Mouse (Mus musculus): Measurements from ENCODE around the gene Ube2k.
A peak's percentile ranks its signal among the peaks of the same experiment; 100 is the strongest.

Gene Ube2k

DNA sequence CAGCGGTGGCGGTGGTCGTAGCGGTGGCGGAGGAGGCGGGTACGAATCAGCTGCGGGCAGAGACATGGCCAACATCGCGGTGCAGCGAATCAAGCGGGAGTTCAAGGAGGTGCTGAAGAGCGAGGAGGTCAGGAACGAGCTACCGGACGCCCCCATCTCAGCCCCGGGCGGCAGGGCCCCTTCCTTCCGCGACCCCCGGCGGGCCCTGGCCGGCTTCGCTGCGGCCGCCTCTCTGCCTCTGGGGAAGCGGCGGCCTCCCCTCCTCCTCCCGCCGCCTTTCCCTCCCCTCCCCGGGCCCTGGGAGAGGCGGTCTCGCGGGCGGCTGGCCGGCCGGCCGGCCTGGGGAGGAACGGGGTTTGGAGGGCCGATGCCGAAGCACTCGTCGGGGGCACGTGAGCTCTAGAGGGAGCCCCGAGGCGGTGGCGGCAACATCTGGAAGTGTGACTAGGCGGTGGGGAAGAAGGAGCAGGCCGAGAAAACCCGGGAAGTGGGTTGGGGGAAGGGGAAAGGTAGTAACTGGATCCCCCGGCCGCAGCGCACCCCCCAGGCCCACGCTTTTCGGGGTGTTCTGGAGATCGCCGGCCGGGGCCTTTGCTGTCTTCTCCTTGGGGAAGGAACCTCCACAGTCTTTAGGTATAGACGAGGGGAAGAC, 513 bp downstream of the Ube2k start:
- DNase-seq (ENCODE audit: extremely low read depth, low read depth): peak; percentile 23

- DNase-seq (ENCODE audit: extremely low read depth, low read depth): peak; percentile 27
Measured at GRCm38 (mm10) chr5:65538121-65538520, 1.1 kb downstream of the Ube2k start.

- DNase-seq (ENCODE audit: extremely low read depth, low read depth): peak; percentile 23
Measured at GRCm38 (mm10) chr5:65538829-65539228, 1.8 kb downstream of the Ube2k start.

DNA sequence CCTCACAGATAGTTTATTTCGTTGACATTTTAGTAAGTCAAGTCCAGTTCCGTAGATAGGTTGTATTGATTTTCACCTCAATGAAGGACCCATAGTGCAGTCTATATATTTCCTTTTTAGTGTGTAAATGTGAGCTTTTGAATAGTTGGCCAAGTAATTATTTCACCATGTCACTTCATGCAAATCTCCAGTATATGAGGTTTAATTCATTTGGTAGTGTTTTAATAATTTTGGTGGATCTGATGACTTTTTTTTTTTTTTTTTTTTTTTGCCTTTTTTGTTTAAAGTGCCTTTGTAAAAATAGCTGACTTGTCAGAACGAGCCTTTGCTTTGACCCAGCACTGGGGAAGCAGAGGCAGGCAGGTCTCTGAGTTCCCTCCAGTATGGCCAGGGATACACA, 2.8 kb downstream of the Ube2k start:
- no peak for DNase-seq (ENCODE audit: extremely low read depth, low read depth)

DNA sequence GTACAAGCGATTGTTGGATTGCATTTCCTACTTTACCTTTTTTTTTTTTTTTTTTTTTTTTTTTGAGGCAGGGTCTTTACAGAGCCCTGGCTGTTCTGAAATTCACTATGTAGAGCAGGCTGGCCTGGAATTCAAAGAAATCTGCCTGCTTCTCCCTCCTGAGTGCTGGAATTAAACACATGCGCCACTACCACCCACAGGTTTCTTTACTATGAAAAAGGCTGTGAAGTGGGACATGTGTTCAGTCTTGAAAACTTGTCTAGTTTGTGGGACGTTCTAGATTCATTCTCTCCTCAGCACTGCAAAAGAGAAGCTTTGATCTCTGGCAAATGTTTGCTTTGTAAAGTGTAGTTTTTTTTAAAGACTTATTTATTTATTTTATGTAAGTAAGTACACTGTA, 4.9 kb downstream of the Ube2k start:
- no peak for DNase-seq (ENCODE audit: extremely low read depth, low read depth)

- DNase-seq (ENCODE audit: extremely low read depth, low read depth): no peak
Measured at GRCm38 (mm10) chr5:65543491-65543890, 6.5 kb downstream of the Ube2k start.

GRCm38 (mm10) chr5:65544616-65545015, 7.6 kb downstream of the Ube2k start:
- DNase-seq (ENCODE audit: extremely low read depth, low read depth): no peak

DNA sequence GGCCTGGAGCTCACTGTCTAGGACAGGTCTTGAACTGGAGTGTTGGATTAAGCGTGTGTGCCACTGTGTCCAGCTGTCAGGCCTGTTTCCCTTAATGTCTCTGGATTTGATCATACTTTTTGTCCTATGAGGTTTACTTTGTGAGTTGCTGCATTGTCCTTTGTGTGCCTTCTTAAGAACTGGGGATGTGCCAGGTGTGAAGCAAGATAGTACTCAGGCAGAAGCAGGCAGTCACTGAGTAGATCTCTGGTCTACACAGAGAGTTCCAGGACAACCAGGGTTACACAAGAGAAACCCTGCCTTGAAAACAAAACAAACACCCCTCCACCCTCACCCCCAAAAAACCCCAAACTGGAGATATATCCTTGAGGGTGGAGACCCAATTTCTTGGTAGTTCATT, 12.6 kb downstream of the Ube2k start:
- no peak for DNase-seq (ENCODE audit: extremely low read depth, low read depth)

GRCm38 (mm10) chr5:65557109-65557508, 20.1 kb downstream of the Ube2k start:
- DNase-seq (ENCODE audit: extremely low read depth, low read depth): peak; percentile 26

GRCm38 (mm10) chr5:65561125-65561893, 24.3 kb downstream of the Ube2k start:
- DNase-seq (ENCODE audit: extremely low read depth, low read depth): no peak

GRCm38 (mm10) chr5:65565486-65565885, 28.5 kb downstream of the Ube2k start:
- DNase-seq (ENCODE audit: extremely low read depth, low read depth): no peak

- DNase-seq (ENCODE audit: extremely low read depth, low read depth): no peak
Measured at GRCm38 (mm10) chr5:65574876-65575275, 37.8 kb downstream of the Ube2k start.

- no peak for DNase-seq (ENCODE audit: extremely low read depth, low read depth)
Measured at GRCm38 (mm10) chr5:65575896-65576295, 38.9 kb downstream of the Ube2k start.

DNA sequence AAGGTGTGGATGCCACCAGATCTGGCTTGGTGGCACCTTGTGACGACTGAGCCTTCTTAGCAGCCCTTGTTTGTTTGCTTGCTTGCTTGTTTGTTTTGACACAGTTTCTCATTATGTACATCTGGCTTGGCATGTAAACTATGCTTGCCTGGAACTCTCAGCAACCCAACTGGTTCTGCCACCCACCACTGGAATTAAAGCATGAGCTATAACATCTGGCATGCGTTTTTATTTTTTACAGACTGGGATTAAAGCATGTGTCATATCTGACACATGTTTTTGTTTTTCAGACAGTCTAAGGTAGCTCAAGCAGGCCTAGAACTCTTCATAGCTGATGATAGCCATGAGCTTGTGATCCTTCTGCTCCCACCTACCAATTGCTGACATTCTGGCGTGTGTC, 41.5 kb downstream of the Ube2k start:
- no peak for DNase-seq (ENCODE audit: extremely low read depth, low read depth)

DNA sequence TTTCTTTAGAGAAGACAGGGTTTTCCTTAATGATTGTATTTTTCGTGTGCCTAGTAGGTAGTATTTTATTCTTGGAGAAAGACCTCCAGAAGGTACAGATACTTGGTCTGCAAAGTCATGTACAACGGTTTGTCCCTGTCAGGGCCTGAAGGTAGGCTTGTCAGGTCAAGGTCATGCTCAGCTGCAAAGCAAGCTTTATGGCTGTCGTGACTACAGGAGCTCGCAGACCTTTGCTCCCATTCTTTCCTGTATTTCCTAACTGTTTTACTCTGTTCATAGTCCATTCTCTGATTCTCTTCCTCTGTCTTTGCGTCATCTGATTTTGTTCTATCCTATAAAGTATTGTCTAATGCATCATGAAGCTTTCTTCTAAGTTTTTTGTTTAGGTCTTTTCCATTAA, 49.3 kb downstream of the Ube2k start:
- DNase-seq (ENCODE audit: extremely low read depth, low read depth): no peak

GRCm38 (mm10) chr5:65590199-65590598, 53.2 kb downstream of the Ube2k start:
- peak; percentile 23 for DNase-seq (ENCODE audit: extremely low read depth, low read depth)

DNA sequence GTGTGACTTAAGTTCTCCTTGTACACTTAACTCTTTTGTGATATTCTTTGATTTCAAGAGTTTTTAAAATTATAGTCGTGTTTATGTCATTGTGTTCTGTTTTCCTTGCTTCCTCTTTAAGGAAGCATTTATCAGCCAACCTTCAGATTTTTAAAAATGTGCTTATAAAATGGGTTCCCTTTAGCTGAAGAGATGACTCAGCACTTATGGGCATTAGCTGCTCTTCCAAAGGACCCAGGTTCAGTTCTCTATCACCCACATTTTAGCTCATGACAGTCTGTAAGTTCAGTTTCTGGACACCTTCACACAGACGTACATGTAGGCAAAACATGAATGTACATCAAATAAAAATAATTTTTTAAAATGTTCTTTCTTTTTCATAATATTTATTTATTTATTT, 55.4 kb downstream of the Ube2k start:
- DNase-seq (ENCODE audit: extremely low read depth, low read depth): no peak

DNA sequence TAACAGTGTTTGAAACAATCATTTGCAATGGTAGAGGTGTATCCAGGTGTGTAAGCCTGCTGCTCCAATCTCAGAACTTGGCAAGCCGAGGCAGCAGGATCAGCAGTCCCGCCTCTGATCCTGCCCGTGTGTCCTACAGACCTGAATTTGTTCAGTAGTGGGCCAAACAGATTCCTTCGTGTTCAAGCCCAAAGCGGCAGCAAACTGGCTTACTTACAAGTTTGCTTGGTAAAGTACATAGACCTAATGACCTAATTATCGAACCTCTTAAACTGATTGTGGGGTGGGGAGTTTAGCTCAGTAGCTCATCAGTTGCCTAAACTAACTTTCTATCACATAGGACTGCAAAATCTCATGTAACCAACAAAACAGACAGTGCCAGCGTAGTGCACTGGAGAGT, 62.6 kb downstream of the Ube2k start:
- no peak for DNase-seq (ENCODE audit: extremely low read depth, low read depth)

DNA sequence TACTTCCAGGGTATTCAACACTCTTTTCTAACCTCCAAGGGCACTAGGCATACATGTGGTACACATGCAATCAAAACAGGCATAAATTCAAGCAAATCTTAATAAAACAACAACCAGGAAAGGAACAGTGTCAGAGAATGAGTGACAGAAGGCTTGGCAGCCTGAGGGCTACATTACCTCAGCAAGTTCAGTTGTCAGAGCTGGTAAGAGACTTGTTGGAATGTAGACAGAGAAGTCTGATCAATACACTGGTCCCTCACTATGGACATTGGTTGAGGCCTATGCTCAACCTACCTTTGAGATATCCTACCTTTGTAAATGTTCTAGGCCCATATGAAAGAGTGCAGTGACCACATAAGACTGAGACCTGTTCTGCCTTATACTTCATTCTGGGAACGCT, 69.8 kb downstream of the Ube2k start:
- no peak for DNase-seq (ENCODE audit: extremely low read depth, low read depth)

- no peak for DNase-seq (ENCODE audit: extremely low read depth, low read depth)
Measured at GRCm38 (mm10) chr5:65609769-65610168, 72.7 kb downstream of the Ube2k start.

DNA sequence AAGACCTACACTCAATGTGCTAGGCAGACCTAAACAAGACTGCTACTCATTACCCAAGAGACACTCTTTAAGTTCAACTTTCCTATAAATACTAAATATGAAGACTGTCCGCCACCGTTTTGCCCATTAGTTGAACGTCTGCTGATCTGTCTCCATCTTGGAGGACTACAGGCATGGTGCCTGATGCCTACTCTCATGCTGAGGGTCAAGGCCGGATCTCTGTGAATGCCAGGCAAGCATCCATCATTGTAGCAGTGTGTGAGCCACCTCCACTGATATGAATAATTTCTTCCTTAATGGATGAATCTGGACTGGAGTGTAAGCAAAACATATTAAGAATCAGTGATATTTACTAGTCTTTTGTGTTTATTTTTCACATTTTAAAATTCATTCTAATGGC, 73.5 kb downstream of the Ube2k start:
- no peak for DNase-seq (ENCODE audit: extremely low read depth, low read depth)

DNA sequence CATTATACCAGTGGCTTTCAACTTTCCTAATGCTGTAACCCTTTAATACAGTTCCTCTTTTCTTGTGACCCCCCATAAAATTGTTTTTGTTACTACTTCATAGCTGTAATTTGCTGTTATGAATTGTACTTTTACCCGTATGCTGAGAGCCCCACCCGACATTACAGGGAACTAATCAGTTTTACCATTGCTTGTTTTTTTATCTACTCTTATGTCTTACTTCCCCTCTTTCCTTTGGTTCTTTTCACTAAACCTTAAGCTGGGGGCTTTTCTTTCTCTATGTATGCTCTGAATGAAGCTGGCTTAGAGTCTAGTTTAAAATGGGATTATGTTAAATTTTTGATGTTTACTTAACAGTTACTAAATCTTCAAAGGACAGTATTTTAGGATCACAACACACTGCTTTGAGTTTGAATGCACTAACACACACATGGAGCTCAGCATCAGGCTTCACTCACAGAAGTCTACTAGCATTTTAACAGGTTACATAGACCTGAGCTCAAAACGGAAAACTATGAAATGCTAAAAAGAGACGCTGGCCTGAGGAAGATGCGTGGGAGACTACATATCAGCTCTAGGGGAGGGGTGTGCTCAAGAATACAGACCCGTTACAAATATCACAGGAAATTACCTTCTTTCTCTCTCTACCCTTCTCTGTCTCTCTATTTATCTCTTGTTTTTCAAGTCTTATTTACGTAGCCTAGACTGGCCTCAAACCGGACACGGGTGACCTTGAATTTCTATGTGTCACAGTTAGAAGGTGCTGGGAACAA, 76.3 kb downstream of the Ube2k start:
- peak; percentile 67 for DNase-seq (ENCODE audit: extremely low read depth, low read depth)
